Mouse (Mus musculus): ENCODE measurements at regions not wholly inside any gene's neighbourhood (a gene's known extent, or its start where the extent isn't known, plus 50 kb on each side); places are given as distances from the start of the nearest gene placed in this dataset.

GRCm38 (mm10) chr4:31838592-31838991 is 125.3 kb upstream of the Map3k7 start:
- no peak for DNase-seq

- no peak for DNase-seq
Observed at GRCm38 (mm10) chr4:31849763-31850162, 114.1 kb upstream of the Map3k7 start.

- no peak for DNase-seq
Observed at GRCm38 (mm10) chr4:31851006-31851405, 112.9 kb upstream of the Map3k7 start.

DNA sequence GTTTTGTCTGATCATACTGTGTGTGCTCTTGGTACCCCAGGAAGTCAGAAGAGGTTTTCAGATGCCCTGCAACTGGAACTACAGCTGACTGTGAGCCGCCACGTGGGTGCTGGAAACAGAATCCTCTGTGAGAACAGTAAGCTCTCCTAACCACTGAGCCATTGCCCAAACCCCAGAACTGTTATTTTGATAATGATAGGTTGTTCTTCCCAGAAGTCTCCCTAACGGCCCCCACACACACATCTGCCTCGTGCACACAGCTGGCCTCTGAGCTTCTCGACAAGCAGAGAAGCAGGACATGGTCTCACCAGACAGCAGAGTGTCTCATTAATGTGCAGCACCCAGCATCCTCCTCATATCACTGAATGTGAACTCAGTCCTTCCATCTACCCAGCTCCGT is 110.0 kb upstream of the Map3k7 start:
- no peak for DNase-seq

DNA sequence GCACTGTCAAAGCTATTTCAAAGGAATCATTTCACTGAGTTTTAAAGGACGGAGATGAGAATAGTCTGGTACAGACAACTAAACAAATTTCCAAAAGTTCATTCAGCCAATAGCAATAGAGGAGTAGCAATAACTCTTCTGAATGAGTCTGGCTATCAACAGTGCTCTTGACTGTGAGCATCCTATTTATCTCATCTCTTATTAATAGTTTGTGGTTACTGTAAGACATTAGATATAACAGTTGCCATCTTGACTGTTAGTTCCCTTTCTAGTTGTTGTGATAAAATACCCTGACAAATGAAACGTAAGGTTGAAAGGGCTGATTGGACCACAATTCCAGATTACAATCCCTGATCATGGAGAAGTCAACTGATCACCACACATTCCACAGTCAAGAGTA is 103.5 kb upstream of the Map3k7 start:
- no peak for DNase-seq

DNA sequence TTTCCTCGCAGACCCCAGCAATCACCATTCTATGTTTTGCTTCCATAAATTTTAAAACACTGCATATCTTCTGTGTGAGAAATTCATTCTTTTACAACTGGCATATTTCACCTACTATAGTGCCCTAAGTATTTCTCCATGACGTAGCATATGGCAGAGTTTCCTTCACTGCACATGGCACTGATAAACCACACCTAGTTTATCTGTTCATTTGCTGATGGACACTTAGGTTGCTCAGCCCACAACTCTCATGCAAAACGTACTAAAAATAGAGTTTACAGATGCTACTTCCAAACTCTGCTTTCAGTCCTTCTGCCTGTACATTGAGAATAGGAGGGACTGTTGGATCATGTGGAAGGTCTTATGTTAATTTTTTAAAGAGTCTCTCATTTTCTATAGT is 102.7 kb upstream of the Map3k7 start:
- DNase-seq: no peak

- DNase-seq: no peak
Observed at GRCm38 (mm10) chr4:31872985-31873983, 90.6 kb upstream of the Map3k7 start.

DNA sequence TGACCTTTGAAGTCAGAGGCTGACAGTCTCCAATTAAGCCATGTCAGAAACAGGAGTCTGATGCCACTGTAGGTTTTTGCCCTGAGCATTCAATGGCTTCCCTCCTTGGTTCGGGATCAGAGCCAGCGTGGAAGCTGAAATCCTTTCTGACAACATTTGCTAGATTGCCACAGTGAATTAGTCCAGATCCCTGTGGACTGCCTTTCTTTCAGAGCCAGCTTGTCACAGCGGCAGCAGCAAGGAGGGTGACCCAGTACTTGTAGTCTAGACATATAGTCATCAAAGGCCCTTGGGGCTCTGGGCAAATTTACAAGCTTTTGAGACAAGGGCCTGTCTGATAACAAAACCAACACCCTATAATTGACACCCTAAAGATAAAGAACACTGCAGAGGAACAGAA is 86.5 kb upstream of the Map3k7 start:
- DNase-seq: no peak

DNA sequence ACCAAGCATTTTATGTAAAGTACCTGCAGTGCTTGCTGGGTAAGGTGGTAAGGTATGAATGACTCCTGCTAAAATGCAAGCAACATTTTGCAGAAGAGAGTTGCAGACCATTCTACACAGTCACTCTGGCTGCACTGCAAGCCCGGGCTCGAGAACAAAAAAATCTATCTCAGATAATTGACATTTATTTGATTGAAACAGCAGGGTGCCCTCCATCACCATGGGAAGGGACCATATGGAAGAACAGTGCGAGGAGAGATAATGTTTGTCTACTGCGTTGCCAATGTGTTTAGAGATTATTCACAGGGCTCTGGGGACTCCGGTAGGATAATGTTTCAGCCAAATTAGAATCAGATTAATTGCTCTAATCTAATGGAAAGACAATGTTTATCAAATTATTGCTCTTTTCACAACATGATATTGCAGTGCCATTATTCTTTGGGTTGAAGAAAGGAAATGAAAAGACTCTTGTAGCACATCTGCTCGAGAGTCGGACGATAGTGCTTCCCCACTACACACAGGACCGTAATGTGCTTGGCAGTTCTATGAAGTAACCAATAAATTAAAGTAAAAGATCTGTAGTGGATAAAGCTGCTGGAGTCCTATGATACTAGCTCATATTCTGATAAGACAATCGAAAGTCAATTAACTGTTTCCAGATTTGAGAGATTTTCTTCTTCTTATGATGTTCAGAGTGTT is 85.3 kb upstream of the Map3k7 start:
- DNase-seq: no peak

DNA sequence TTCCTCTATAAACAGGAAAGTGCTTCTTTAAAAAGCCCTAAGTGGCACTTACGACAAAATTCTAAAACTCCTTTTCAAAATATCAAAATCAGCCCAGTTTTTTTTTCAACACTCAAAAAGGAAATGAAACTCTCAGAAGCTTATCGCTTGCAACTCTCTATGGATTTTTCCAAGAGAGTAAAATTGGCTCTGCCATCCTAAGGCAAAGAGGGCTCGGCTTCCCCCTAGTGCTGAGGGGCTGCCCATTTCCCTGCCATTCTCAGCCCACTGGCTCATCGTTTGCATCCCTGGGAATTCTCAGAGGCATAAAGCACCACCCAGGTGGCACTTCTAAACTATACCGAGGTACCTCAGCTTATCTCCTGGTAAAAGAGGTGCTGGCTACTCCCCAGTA is 84.7 kb upstream of the Map3k7 start:
- peak; percentile 3 for DNase-seq

DNA sequence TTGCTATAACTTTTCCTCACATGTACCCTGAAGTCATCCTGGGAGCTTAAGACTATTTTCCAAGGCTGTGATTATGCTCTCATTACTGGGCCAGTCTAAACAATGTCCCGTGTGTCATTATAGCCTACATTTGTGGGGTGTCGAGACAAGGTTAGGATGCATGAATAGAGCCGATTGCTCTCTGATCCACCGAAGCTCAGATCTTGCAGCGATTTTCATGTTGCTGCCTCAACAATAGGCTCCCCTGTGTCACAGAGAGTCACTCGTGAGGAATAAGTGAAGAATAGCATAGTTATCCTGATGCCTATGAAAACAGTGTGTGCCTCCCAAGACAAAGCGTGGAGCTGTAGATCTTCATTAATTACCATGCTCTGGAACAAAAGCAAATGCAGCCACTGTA is 83.7 kb upstream of the Map3k7 start:
- no peak for DNase-seq

- DNase-seq: no peak
Observed at GRCm38 (mm10) chr4:31889673-31890072, 74.2 kb upstream of the Map3k7 start.

DNA sequence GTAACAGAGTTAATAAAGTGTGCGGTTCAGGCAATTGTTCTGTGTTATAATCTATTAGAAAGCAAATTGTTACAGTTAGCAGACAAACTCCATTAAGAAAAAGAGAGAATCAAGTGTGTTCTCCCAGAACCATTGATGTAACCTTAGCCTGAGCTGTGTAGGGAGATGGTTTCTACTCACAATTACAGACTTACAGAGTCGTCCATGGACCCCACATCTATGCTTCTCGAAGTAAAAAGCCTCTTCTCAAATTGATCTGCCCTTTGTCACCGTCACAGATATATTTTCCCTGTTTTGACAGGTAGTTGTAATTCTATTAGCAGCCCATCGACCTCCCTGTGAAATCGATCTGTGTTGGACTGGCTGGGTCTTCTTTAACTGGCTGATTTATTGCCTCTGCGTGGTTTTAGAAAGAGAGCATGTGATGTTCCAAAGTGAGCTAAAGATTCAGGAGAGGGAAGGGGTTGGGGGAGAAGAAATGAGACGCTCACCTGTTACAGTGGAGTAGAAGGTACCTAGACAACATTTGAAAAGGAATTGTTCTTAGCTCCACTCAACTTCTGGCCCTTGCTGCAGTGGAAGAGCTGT is 54.7 kb upstream of the Map3k7 start:
- no peak for DNase-seq
